Mouse (Mus musculus) CH12F3 (cell line): ENCODE measurements around the gene Papola.
"Not testable (repeated sequence)": the region's sequence is repeated elsewhere in the genome, so short reads cannot be mapped to it uniquely, and the experiment has no call there.

ENCODE experiments used
- in situ Hi-C: fragments of 300-500 bp; cut with MboI; formaldehyde crosslinking; loops from 2 replicates; pipeline ENCODE4 v1.14.3; 2020; ENCODE audit warnings: low sequenced_read_pairs

The Papola gene

DNA sequence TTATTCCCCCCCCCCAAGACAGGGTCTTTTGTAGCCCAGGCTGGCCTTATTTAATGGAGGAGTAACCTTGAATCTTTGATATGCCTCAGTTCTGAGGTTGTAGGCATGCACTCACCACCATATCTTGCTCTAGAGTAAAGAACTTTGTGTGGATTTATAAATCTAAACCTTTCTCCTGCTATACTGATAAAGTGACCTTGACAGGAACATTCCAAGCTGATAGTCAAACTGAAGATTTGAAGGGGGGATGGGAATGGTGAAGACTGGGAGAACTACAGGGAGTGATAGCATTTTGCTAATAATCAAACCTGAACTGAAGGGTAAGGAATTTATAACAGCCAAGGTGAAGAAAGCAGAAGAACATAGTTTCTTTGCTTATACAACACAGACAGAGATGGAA lies 13.5 kb downstream of the Papola start:
- in situ Hi-C loops: no loop called here

DNA sequence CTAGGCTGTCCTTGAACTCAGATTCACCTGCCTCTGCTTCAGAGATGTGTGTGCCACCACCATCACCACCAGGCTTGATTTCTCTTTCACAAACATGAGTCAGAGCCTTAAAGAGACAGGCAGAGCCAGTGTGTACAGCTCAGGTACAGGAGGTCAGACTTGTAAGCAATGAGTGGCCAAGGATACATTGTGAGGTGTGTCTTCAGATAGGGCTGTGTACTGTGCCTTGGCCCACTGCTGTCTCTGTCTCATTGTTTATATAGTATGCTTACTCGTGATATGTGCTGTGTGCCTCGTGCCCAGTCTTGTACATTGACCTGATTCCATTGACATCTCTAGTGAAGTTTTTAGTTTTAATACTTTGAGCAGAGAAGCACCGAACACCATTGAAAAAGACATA lies 21.3 kb downstream of the Papola start:
- in situ Hi-C loops: no loop called here

DNA sequence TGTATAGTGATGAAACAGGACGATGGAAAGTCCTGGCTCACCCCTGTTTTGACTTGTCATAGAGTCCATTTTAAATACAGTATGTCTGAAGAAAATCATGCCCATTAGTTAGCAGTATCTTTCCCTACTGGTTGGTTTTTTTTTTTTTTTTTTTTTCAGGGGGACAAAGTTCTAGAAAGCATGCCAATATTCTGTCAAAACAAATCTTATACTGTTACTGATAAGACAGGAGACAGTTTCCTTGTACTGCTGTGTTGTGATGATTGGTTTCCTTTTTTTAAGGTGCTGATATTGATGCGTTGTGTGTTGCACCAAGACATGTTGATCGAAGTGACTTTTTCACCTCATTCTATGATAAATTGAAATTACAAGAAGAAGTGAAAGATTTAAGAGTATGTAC lies 21.7 kb downstream of the Papola start:
- in situ Hi-C loops: no loop called here

DNA sequence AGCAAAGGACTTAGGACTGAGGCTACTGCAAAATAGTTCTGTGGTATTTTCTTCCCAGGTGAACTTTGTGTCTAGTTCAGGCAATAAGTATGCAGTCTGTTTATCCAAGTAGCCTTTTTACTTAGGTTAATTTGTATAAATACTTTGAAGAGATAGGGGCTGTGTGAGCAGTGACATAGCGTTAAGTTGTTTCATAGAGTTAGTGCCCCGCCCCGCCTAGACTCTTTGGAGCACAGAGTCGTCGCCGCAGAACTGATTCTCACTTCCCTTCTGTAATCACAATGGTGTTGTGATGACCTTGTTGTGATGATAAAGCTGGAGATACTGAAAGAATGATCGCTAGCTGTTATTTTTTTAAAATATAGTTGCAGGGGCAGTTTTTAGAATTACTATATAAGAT lies 22.9 kb downstream of the Papola start:
- in situ Hi-C loops: no loop called here

DNA sequence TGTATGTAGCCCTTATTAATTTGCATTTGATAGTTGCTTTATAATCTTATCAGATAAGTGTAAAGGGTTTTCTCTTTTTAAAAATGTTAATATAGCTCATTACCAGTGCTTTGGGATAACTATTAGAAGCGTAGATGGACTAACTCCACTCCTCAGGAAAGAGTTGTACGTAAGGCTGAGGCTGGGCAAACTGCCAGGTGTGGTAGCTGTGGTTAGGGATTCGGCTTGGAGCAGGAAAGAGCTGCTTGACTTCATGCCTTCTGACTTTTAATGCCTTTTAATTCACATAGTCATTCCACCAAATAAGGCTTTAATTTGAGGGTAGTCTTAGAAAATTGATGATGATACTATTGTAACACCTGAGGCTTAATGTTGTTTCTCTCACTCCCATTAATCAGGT lies 24.5 kb downstream of the Papola start:
- in situ Hi-C loops: no loop called here

DNA sequence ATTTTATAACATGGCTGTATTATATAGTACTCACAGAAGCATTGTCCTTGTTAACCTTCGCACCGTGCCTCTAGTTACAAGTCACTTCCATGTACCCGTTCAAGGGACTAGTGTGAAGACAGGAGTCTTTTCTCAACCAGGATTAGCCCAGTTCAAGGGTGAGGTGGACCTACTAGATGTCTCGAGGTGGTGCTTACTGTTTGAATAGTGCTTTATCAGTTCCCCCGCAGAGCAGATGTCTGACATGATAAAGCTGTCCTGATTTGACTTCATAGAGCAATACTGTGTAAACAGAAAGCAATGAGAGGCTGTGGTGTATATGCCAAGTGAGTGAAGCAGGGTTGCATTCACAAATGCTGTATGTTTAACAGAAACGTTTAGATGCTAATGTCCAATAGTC lies 26.1 kb downstream of the Papola start:
- in situ Hi-C loops: no loop called here

DNA sequence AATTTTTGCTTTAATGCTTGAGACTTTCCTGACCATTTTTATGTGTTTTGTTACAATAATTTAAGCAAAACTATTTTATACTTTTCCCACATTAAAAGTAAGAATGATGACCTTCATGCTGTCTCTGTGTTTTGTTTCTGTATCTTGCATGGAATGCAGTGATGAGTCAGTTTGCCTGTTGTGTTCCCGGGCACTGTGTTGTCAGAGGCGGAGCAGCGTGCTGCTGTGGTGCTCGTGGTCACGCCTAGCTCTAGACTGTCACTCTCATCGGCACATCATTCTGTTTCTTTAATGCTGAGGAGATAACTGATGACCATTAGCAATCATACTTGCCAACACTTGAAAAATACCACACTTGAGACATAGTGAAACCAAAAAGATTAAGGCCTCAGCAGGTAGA lies 29.5 kb downstream of the Papola start:
- in situ Hi-C loops: no loop called here

DNA sequence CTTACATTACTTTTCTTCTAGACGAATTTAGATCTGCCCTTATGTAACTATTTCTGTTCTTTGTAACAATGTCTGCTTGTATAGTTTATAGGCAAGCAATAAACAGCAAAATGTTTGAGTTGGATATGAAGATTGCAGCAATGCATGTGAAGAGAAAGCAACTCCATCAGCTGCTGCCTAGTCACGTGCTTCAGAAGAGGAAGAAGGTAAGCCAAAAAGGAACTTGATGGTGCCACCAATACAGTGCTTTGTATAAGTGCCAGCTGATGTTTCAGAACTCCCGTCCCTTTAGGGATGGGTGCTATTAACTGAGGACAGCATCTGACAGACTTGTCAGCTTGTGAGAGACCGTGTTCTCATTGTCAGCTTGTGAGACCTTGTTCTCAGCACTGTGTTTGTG lies 39.0 kb downstream of the Papola start:
- in situ Hi-C loops: no loop called here

DNA sequence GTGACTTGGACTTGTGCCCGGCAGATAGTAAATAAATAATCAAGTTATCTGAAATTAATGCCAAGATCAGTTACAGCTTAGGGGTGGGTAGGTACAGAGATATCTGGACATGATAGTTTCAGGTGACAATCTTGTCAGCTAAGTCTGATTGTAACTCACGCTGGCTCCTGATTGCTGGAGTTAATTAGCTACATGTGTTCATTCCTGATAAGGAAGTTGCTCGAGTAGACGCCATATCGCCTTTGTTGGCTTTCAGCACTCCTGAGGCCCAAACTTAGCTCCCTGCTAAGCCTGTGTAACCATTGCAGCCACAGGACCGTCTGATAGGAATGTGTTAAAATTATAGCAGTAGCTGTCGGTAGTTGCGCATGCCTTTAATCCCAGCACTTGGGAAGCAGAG lies 40.2 kb downstream of the Papola start:
- in situ Hi-C loops: no loop called here

DNA sequence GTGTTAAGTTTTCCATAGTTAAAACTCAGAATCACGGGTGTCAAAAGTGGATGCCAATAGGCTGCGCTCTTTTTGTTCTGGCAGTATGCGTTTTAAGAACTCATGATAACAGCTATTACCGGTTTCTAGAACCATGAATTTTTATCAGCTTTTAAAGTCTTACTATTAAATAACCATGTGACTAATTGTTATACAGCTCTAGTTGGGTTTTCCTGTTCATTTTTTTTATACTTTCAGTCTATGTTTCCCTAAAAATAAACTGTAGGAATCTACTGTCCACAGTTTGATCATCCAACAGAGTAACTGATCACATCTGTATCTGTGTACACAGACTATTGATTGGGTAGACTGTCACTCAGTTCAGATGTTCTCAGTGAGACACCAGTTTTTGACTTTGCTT lies 40.8 kb downstream of the Papola start:
- in situ Hi-C loops: no loop called here

DNA sequence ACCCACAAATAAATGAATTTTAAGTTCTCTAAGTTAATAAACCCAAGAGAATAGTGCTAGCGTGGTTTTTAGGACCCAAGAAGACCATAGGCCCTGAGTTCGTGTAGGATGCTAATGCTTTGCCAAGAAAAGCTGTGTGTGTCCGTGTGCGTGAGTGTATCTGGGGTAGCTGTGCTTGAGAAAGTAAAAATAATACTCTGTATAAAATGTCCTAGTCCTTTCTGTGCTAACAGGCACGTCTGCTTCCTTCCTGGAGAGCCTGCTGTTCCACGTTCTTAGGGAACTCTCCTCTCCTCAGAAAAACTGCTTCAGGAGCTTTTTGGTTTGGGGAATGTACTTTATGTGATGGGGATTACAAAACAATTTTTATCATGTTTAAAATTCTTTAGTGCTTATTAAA lies 48.0 kb downstream of the Papola start:
- in situ Hi-C loops: no loop called here

DNA sequence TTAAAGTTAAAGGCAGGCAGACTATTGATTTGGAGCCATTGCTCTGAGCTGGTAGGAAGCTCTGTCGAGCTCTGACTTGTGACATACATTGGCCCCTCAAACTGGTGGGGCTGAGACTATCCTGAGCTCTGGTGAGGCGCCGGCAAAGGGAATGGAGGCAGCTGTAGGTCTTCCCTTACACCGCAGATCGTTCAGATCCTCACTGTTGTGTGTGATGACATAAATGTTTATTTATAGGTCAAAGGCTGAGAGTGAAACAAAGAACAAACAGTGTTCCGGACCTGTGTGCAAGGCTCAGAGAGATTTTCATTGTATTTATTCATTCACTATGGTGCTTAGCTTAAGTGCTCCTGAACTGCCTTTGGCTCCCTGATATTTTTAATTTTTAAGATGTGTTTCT lies 50.4 kb downstream of the Papola start:
- in situ Hi-C loops: no loop called here

DNA sequence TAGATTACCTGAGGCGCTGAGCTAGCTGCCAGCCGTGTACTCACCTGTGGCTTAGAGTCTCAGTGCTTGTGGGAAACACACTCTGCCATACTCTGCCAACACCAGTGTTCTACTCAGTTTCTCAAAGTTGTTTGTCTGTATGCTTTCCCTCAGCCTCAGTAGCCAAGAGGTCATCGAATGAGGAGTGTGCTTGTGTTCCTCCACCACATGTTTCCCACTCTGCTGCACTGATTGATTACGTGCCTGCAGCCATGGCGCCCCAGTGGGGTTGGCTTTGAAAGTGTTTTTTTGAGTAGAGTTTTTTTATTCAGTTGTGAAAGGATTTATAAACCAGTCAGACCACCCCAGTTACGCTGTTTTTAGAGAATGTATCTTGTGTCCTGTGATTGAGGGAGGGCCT lies 51.1 kb downstream of the Papola start:
- in situ Hi-C loops: no loop called here

DNA sequence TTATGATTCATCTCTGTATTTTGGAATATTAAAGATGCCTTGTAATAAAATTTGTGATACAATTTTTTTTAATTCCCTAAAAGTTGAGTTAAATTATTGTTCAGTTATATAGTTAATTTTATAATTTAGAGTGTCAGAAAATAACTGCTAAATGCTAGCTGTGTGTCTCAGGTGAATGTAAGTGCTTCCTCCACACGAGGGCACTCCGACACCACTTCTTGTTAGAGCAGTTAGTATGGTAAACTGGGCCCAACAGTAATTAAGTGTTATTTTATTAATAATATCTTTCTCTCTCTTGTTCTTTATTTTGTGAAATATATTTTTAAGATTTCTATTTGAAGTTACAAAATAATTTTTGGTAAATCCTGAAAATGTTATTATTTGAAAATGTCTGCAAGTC lies 51.7 kb downstream of the Papola start:
- in situ Hi-C loops: no loop called here

DNA sequence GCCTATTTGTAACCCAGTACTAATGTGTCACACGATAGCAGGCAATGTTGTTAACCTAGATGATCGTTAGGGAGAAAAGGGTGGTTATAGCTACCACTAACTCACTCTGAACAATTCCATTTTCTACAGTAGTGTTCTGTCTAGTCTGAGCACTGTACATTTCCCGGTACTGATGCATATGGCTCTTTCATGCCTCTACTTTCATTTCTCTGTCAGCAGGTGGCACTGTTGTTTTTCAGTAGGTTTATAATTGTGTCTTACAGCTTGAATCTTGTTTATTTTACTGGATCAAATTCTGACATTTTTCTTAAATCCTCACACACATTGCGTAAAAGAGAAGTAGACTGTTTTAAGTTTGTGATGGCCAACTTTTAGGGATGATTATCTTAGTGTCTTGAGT lies 54.6 kb downstream of the Papola start:
- in situ Hi-C loops: no loop called here

DNA sequence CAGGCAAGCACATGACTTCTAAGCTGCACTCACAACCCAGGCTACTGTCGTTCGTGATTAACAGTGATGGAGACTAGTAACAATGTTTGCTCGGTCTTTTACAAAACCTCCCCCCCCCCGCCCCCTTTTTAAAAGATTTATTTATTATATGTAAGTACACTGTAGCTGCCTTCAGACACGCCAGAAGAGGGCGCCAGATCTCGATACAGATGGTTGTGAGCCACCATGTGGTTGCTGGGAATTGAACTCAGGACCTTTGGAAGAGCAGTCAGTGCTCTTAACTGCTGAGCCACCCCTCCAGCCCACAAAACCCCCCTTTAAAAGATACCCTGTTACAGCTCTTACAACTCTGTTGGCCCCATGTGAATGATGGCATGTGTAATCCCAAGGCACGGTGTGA lies 56.1 kb downstream of the Papola start:
- in situ Hi-C loops: not testable (repeated sequence)

DNA sequence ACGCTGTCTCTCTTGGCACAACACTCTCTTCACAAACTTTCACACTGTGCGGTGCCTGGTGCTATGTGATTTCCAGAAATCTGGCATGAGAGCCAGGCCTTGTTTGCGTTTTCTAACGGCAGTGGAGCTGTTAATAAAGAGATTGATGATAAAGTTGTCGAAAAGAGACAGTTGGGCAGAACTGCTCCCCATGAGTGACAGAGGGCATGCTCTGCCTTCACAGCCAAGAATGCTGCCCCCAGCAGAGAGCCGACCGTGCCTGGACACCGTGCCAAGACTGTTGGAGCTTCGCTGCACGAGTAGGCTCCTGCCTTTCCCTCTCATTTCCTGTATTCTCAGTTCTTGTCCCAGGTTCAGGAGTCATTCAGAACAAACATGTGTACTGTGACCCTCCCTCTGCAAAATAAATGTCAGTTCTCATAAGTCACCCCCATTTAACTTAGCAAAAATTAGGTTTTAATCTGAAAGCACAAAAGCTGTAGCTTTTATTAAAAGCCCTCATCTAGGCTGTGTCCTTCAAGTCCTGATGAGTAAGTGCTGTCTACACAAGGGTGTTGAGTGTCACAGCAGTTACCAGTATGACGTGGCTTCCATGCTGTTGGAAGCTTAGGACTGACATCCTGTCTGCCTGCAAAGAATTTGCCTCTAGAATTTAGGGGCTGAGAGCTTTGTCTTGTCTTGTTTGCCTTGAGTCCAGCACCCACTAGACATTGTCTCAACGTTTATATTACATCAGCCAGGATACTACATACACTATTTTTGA lies 58.9 kb downstream of the Papola start:
- in situ Hi-C loops: no loop called here

DNA sequence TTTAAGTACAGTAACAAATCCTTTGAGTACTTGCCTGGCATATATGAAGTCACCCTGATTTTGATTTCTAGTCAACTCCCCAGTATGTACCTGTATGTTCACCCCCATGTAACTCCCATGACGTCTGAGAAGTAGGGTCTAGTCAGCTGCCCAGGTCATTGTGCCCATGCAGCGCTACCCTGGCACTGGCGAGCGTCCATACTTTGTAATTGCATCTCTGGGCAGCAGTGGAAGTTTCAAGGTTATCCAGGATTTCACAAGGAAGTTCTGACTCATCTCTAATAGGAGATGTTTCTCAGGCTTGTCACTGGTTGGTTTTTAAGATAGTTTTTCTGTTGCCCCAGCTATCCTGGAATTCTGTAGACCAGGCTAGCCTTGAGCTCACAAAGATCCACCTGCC lies 59.9 kb downstream of the Papola start:
- in situ Hi-C loops: no loop called here

DNA sequence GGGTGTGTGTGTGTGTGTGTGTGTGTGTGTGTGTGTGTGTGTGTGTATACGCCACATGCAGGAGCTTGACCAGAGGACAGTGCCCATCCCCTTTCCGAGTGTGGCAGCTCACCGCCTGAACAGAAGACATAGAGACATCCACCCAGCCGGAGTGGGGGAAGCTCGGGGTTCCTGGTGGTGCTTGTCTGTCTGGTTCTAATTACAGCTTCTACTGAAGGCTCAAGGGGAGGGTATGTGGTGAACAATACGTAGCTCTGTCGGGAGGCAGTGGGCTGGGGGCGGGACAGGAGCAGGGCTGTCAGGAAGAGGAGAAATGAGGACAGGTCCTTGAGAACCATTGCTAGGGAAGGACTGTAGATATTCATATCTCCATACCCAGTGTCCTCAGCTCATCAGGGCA lies 64.6 kb downstream of the Papola start:
- in situ Hi-C loops: no loop called here

DNA sequence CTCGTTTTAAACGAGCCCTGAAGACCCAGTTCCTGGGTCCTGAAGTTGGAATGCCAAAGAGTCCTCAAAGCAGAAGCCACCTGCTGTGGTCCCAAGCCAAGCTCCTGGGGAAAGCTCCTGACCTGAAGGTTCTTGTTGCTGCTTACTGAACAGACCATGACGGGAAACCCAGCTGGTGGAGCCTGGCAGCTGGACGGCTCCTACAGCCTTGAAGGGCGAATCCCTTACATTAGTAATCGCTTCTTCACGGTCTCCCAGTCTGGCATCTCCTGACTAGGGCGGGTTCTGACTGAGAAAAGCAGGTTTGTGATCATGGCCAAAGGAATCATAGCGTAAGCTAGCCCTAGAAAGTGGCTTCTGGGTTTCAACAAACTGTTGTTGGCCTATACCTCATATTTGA lies 66.2 kb downstream of the Papola start:
- in situ Hi-C loops: loop anchor here (25.0 kb wide), 1 partner anchor 212 kb away; no protein-coding TSS in a partner anchor

DNA sequence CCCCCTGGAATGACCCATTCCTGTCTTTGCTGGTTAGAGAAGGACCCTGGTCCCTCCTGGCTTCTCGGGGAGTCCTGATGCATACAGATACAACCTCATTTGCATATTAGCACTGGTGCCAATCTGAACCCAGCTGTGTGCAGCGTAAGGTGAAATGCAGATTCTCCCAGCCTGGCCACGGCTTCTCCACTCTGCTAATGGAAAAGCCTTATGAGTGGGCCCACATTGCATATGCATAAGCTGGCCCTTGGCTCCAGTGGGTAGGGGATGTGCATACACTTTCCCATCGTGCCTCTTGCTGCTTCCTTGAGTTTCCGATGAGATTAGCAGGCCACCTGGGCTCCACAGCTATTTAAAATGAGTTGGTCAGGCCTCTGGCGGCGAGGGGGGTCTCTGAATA lies 68.3 kb downstream of the Papola start:
- in situ Hi-C loops: loop anchor here (25.0 kb wide), 1 partner anchor 210 kb away; no protein-coding TSS in a partner anchor

DNA sequence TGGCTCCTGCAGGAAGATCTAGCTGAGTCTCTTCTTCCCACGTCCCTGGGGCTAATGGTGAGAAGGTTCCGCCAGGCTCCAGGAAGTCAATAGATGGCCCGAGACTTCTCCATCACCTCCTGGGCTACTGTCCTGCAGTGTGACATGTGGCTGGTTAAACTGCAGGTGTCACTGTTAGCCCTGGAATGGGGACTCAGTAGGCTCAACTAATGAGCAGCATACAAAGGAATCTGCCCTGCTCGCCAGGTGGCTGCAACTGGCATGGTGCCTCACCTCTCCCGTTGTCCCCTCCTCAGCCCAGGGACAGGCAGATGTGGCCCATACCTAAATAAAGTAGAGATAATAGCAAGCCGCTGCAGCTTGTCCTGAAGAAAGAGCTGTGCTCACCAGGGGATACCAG lies 70.1 kb downstream of the Papola start:
- in situ Hi-C loops: loop anchor here (25.0 kb wide), 1 partner anchor 208 kb away; no protein-coding TSS in a partner anchor
